Mouse (Mus musculus) left cerebral cortex, postnatal 10 days (tissue): Measurements from ENCODE around the gene Gpr153. TPM values are rescaled to one million over a fixed set of nuclear protein-coding genes. Genes with fewer than 3 reads are reported as not detected.

ENCODE experiments used
- DNase-seq, 2 experiments: peaks; one replicate each; pipeline ENCODE4 v3.0.0; 2021 to 2022; ENCODE audit warnings: low spot score in 2 of 2, mixed read lengths in 1 of 2; ENCODE audit errors: extremely low spot score in 1 of 2
- intact Hi-C: fragments of 180-260 bp; cut with DNase I; formaldehyde crosslinking; loops from one replicate; pipeline ENCODE4 v1.15.1; 2025
- total RNA-seq, 2 experiments: library from RNA; stranded (reverse); gene quantifications; 2 replicates each; pipeline ENCODE4 v1.2.3; 2021

Gene Gpr153
- total RNA-seq, 2 experiments from 2014 or later = 32.9 to 35.7 TPM

DNA sequence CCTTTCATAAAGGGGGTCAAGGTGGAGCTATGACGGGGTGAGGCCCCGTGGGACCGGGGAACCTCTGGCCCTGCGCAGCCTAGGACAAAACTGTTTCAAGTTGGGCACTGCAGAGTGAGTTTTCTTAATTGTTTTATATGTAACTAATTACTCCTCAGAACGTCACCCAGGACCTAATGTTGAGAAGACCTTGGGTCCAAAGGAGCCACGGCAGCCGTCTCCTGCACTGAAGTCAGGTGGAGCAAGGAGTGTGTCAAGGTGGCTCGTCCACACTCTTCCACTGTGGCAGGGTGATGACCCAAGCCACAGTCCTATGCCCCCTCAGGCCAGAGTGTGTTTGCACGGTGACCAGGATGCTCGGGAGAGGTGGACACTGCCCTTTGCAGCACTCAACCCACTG, 29.1 kb downstream of the Gpr153 start:
- intact Hi-C loops = no loop called here
- no peak for DNase-seq

- no peak for DNase-seq
- intact Hi-C loops = no loop called here
Observed at GRCm38 (mm10) chr4:152304685-152305084, 30.7 kb downstream of the Gpr153 start.

GRCm38 (mm10) chr4:152305991-152306390, 32.0 kb downstream of the Gpr153 start:
- DNase-seq = no peak
- intact Hi-C loops = no loop called here

GRCm38 (mm10) chr4:152307542-152307941, 33.5 kb downstream of the Gpr153 start:
- DNase-seq = no peak
- intact Hi-C loops = no loop called here

DNA sequence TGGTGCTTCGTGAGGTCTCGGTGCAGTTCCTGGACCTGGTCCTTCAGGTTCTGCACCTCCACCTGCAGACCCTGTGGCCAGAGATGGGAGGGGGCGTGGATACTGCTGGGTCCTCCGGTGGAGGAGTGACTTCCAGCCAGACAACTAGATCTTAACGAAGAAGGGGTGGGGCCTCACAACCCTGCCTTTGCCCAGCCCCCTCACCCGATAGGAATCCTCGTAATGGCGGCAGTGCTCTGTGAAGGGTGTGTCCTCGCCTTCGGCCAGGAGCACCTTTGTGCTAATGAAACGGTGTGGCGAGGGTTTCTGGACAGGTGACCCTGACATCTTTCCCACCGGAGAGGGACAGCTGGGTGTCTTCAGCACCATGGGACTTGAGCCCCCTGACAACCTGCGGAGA, 38.2 kb downstream of the Gpr153 start:
- intact Hi-C loops = no loop called here
- no peak for DNase-seq

- no peak for DNase-seq
- intact Hi-C loops = no loop called here
Observed at GRCm38 (mm10) chr4:152313211-152313632, 39.2 kb downstream of the Gpr153 start.

- DNase-seq = peak in 1 of 2 experiments; percentile 78
- intact Hi-C loops = no loop called here
Observed at GRCm38 (mm10) chr4:152313934-152314333, 39.9 kb downstream of the Gpr153 start.

DNA sequence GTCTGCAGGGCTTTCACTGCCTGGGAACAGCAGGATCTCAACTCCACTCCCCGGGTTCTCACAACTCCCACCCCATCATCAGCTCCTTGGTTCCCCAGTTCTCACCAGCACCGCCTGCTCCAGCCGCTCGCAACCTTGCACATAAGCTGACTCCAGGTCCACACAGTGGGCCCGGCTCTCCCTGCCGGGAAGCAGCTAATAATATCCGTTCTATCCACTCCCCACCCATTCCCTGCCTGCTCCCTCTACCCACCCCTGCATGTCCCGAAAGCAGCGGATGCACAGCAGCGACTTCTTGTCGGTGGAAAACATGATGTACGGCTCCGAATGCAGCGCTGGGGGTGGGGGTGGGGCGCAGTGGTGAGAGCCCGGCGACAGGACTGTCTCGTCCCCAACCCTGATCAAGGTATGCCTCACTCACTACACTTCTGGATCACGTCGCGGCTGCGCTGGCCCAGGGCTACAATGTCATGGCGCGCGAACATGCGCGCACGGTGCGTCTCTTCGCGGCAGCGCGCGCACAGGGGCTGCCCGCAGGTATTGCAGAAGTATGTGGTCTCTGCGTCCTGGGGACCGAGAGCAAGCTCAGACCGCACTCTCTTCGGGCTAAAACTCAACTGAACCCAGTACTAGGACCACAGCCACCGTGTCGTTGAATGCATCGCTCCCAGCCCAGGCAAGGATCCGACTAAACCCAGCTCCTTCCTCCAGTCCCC, 41.6 kb downstream of the Gpr153 start:
- DNase-seq = no peak
- intact Hi-C loops = no loop called here

- intact Hi-C loops = no loop called here
- no peak for DNase-seq
Observed at GRCm38 (mm10) chr4:152317631-152318033, 43.6 kb downstream of the Gpr153 start.

DNA sequence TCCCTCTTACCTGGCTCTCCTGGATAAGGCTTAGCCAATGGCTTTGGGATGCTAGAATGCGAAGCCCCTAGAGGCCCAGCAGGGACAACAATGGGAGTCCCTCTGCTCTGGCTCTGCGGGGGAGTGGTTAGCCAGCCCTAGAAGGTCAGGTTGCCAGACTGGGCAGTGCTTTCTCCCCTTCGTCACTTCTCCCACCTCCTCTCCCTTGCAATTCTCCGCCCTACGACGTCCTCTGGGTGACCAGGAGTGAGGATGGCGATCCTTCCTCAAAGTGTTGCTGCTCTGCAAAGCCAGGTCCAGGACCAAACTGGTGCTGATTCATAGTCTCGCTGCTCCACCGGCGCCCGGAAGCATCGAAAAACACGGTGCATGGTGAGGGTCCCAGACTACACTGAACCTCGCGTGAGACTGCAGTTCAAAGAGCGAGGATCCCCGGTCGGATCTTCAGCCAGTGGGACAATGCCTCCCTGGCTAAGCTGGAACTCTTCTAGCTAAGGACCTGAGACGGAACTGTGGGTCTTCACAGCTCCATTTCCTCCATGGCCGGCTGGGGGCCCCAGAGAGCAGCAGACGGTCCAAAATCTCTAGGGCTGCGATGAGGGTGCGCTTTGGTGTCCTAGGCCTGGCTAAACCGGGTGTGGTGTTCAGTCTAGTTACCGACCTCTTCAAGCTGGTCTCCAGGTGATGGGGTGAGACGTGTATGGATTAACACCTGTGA, 44.6 kb downstream of the Gpr153 start, which contains the start of gene Rnf207:
Gene Rnf207, minus strand, starts transcription at position 477 of the 718 bp plus-strand sequence.
- no peak for DNase-seq
- intact Hi-C loops = no loop called here

- intact Hi-C loops = no loop called here
- DNase-seq = no peak
Observed at GRCm38 (mm10) chr4:152321464-152321863, 47.4 kb downstream of the Gpr153 start.

- intact Hi-C loops = no loop called here
Observed at GRCm38 (mm10) chr4:152324641-152325562, 50.9 kb downstream of the Gpr153 start.

GRCm38 (mm10) chr4:152325574-152326411, 51.8 kb downstream of the Gpr153 start, which contains the start of gene Rpl22:
Gene Rpl22 (plus strand): TSS chr4:152325742.
- intact Hi-C loops = no loop called here
- peak; percentile 95 for DNase-seq

More at GRCm38 (mm10) chr4:152324641-152325562, 50.9 kb downstream of the Gpr153 start:
- DNase-seq = no peak

DNA sequence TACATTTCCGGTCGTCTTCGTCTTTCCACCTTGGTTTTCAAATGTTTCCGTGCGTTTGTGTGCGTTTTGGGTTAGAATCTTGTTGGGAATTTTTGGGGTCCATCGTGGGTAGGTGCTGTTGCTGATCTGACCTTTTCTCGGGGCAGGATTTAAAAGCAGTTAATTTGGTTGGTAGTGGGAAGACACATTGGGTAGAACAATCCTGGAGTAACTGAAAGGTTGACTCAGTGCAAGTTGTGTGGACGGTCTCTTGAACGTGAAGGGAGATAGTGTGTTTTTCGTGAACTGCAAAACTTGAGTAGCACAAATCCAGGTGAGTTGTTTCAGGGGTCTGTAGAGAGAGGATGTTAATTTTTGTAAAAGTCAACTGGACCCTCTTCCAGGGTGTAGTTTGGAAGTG, 52.5 kb downstream of the Gpr153 start:
- no peak for DNase-seq
- intact Hi-C loops = no loop called here

DNA sequence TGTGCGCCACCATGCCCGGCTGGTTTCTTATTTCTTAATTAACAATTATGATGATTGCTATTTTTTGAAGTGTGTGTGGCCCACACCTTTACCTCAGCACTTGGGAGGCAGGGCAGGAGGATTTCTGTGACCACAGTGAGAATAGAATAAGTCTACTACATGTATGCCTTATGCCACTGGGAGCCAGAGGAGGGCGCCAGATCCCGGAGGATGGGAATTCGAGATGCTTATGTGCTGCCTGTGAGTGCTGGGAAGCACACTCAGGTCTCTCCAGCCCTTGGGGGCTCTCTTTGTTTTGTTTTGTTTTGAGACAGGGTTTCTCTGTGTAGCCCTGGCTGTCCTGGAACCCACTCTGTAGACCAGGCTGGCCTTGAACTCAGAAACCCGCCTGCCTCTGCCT, 54.7 kb downstream of the Gpr153 start:
- intact Hi-C loops = no loop called here
- DNase-seq = peak in 1 of 2 experiments; percentile 64

DNA sequence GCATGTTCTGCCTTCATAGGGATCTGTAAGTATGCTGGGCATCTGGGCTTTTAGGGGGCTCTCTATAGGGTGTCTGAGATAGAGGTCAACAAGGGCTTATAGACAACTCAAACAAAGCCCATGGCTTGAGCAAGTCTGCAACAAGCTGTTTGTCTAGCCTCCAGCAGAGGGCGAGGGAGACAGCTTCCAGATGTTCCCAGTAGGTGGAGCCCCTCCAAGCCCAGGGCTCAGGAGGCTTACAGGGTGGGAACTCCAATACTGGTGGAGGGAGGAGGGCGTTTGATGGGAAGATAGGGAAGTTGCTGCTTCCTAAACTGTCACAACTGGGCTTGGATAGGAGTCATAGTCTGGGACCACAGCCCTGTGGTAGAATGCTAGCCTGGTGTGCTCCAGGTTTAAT, 58.9 kb downstream of the Gpr153 start:
- DNase-seq = peak in 1 of 2 experiments; percentile 80
- intact Hi-C loops = loop anchor here (2.0 kb wide), 1 partner anchor 102 kb away; no protein-coding TSS in a partner anchor

DNA sequence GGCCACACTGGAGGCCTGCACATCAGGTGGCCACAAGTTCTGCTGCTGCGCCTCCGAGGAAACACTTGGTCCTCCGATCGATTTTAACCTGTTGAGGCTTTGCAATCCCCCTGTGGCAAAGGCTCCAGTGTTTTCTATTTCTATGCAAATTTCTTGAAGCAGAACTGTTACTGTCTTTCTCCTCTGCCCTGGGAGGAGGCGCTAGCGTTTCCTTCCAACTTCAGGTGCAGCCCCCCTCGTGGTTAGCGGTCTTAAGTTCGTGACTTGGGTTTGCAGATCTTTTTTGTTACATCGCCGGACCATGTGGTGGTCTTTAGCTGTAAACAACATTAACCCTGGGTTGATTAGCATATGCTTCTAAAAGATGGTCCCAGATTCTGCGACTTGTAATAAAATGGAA, 59.6 kb downstream of the Gpr153 start:
- intact Hi-C loops = loop anchor here (2.0 kb wide), 1 partner anchor 101 kb away; no protein-coding TSS in a partner anchor

More for the DNA sequence above, 59.6 kb downstream of the Gpr153 start:
- DNase-seq = no peak
